Mouse (Mus musculus) liver, postnatal 0 days (tissue): ENCODE data around the gene Syp.

Experiments
- CTCF ChIP-seq: sonication (generic); IDR thresholded peaks from 2 replicates; pipeline ENCODE4 v1.5.1; 2016; ENCODE audit warnings: antibody characterized with exemption, low read depth
- EP300 ChIP-seq: IDR thresholded peaks from 2 replicates; pipeline ENCODE4 v1.6.1; 2016; ENCODE audit warnings: antibody characterized with exemption, low read depth, mild to moderate bottlenecking

DNA sequence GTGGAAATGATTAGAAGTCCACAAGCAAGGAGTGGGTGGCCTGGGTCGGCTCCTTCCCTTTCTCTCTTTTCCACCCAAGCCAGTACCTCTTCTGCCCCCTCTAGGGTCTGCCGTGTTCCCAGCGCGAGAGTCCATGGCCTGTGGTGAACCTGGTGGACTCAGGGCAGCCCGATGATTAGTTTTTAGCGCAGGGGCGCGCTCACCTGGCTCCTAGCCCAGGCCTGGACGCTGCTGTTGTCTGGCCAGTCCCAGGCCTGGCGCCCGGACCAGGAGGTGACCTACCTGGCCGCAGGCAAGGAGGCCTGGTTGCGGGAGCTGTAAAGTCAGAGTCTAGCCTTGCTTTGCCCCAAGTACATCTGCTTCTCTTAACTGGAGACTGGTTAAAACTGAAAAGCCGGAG, 42.6 kb downstream of the Syp start, which contains the start of gene Magix:
- TF ChIP-seq CTCF = no peak
- TF ChIP-seq EP300 = no peak
